8 mouse cellular contexts compared by ENCODE assay signal in genomic region chrX:140520146-140521102, GRCm38 (mm10).
DNase-seq lines count a peak whose midpoint lies in the region; ATAC-seq lines count a peak whose summit lies in the region.

No protein-coding gene starts in this region.

- peak; percentile 94 for ATAC-seq in intestine, embryonic 14.5 days (replicated peaks; ENCODE audit: low FRiP score, low TSS enrichment, low read depth)

- H3K9me3 ChIP-seq in intestine, embryonic 14.5 days (ENCODE audit: control insufficient read depth, low read length), result no peaks in the 10 kb centered on the region
- H3K9me3 ChIP-seq in midbrain, embryonic 10.5 days (replicated peaks), result no peaks in the 10 kb centered on the region

- peak; percentile 94 to 96 for DNase-seq in adrenal gland, adult (ENCODE audit: inconsistent age in 2 of 2, low spot score in 1 of 2)
- peak; percentile 87 for DNase-seq in embryo, embryonic 10.5 days (ENCODE audit: low spot score)
- DNase-seq in gastrocnemius, postnatal 14 days, result peak; percentile 92
- peak; percentile 79 for DNase-seq in intestine, embryonic 14.5 days (ENCODE audit: low spot score)
- peak; percentile 68 to 73 for DNase-seq in left cerebral cortex, postnatal 36 days (ENCODE audit: low spot score in 2 of 2)
- DNase-seq in midbrain, embryonic 10.5 days (ENCODE audit: low spot score), result peak; percentile 80
- peak; percentile 79 for DNase-seq in right cerebral cortex, postnatal 36 days (ENCODE audit: low spot score in 2 of 2)
- DNase-seq in urinary bladder, postnatal 4 days (ENCODE audit: low spot score in 2 of 2), result peak; percentile 86 to 87

- H3K27me3 ChIP-seq in intestine, embryonic 14.5 days (replicated peaks; ENCODE audit: control insufficient read depth, insufficient read depth, low read length), result no peaks in the 10 kb centered on the region
- peaks cover 99% of the 10 kb centered on the region for H3K27me3 ChIP-seq in midbrain, embryonic 10.5 days (ENCODE audit: low read depth, poor library complexity, severe bottlenecking)

- H3K4me1 ChIP-seq in intestine, embryonic 14.5 days (replicated peaks; ENCODE audit: control insufficient read depth, insufficient read depth, low read length), result no peaks in the 10 kb centered on the region
- H3K4me1 ChIP-seq in midbrain, embryonic 10.5 days, result peaks cover 14% of the 10 kb centered on the region

- H3K4me3 ChIP-seq in intestine, embryonic 14.5 days (ENCODE audit: low read depth, low read length), result peak overlapping the region; percentile 13; the same call in 1 of the 2 replicates
- peak overlapping the region; percentile 41 for H3K4me3 ChIP-seq in midbrain, embryonic 10.5 days

- H3K4me2 ChIP-seq in intestine, embryonic 14.5 days (ENCODE audit: low read length), result peak overlapping the region; percentile 44

- no peak overlapping the region for H3K27ac ChIP-seq in intestine, embryonic 14.5 days (ENCODE audit: low read depth)
- H3K27ac ChIP-seq in midbrain, embryonic 10.5 days (replicated peaks), result peak overlapping the region; percentile 68

- no peak overlapping the region for H3K9ac ChIP-seq in intestine, embryonic 14.5 days (ENCODE audit: low read length)

- 17% methylated on average over 24 of the region's 25 CpGs for WGBS in intestine, embryonic 14.5 days
- WGBS in midbrain, embryonic 10.5 days, result 25% methylated on average over 25 of the region's 25 CpGs

- intact Hi-C loops in gastrocnemius, postnatal 14 days (cut with DNase I; ENCODE audit: low total_unique reads), result no loop called here
- intact Hi-C loops in left cerebral cortex, postnatal 36 days (cut with DNase I), result no loop called here

- no peaks in the 10 kb centered on the region for H3K36me3 ChIP-seq in intestine, embryonic 14.5 days (ENCODE audit: control insufficient read depth, insufficient read depth, low read length)
- no peaks in the 10 kb centered on the region for H3K36me3 ChIP-seq in midbrain, embryonic 10.5 days
